Mouse (Mus musculus): ENCODE data around the gene Pdxk. TPM values are rescaled to one million over a fixed set of nuclear protein-coding genes. Genes with fewer than 3 reads are reported as not detected.

Gene Pdxk
- polyA plus RNA-seq, 1 experiment from 2014 or later = 12.4 TPM

- Histone ChIP-seq H3K36me3 (ENCODE audit: control insufficient read depth, insufficient read depth, low read length) (peaks cover 20% of the 10 kb centered on the region), H3K4me2 (ENCODE audit: low read depth, low read length) (no peak overlapping the region), H3K27ac (ENCODE audit: low read length) (no peak overlapping the region), H3K4me1 (ENCODE audit: control insufficient read depth, insufficient read depth, low read length) (no peaks in the 10 kb centered on the region), H3K4me3 (replicated peaks; ENCODE audit: low read length) (no peak overlapping the region), H3K27me3 (ENCODE audit: control insufficient read depth, insufficient read depth, low read length) (no peaks in the 10 kb centered on the region), H3K9ac (ENCODE audit: low read length) (no peak overlapping the region), H3K9me3 (replicated peaks; ENCODE audit: control insufficient read depth, low read length) (no peaks in the 10 kb centered on the region; the same call in 1 of the 2 replicates)
- WGBS = 49% methylated on average over 17 of the region's 17 CpGs
- peak; percentile 36; the same call in 1 of the 2 replicates for ATAC-seq (ENCODE audit: insufficient read depth, low FRiP score)
Observed at GRCm38 (mm10) chr10:78399090-78399657, 65.6 kb downstream of the Pdxk start.

- no peak overlapping the region for H3K27ac ChIP-seq (ENCODE audit: low read length)
- H3K36me3 ChIP-seq (ENCODE audit: control insufficient read depth, insufficient read depth, low read length) = peaks cover 8% of the 10 kb centered on the region
- ATAC-seq (ENCODE audit: insufficient read depth, low FRiP score) = no peak
Observed at GRCm38 (mm10) chr10:78396625-78396885, 68.2 kb downstream of the Pdxk start.

GRCm38 (mm10) chr10:78395819-78396624 is 68.8 kb downstream of the Pdxk start:
- Histone ChIP-seq H3K4me3 (replicated peaks; ENCODE audit: low read length) (no peak overlapping the region), H3K4me2 (ENCODE audit: low read depth, low read length) (no peak overlapping the region), H3K4me1 (ENCODE audit: control insufficient read depth, insufficient read depth, low read length) (no peaks in the 10 kb centered on the region), H3K27ac (ENCODE audit: low read length) (no peak overlapping the region), H3K36me3 (ENCODE audit: control insufficient read depth, insufficient read depth, low read length) (peaks cover 3% of the 10 kb centered on the region; the same call in 1 of the 2 replicates), H3K27me3 (ENCODE audit: control insufficient read depth, insufficient read depth, low read length) (peaks cover 8% of the 10 kb centered on the region), H3K9me3 (replicated peaks; ENCODE audit: control insufficient read depth, low read length) (no peaks in the 10 kb centered on the region; the same call in 1 of the 2 replicates), H3K9ac (ENCODE audit: low read length) (no peak overlapping the region)
- WGBS = 11% methylated on average over 17 of the region's 17 CpGs
- peak; percentile 17; the same call in 1 of the 2 replicates for ATAC-seq (ENCODE audit: insufficient read depth, low FRiP score)

More at GRCm38 (mm10) chr10:78396625-78396885, 68.2 kb downstream of the Pdxk start:
- H3K9ac ChIP-seq (ENCODE audit: low read length) = no peak overlapping the region
- H3K4me2 ChIP-seq (ENCODE audit: low read depth, low read length) = no peak overlapping the region
- 39% methylated on average over 4 of the region's 4 CpGs for WGBS
- H3K9me3 ChIP-seq (replicated peaks; ENCODE audit: control insufficient read depth, low read length) = no peaks in the 10 kb centered on the region; the same call in 1 of the 2 replicates
- no peak overlapping the region for H3K4me3 ChIP-seq (replicated peaks; ENCODE audit: low read length)
- H3K4me1 ChIP-seq (ENCODE audit: control insufficient read depth, insufficient read depth, low read length) = no peaks in the 10 kb centered on the region
- H3K27me3 ChIP-seq (ENCODE audit: control insufficient read depth, insufficient read depth, low read length) = peaks cover 4% of the 10 kb centered on the region

GRCm38 (mm10) chr10:78395377-78395776 is 69.4 kb downstream of the Pdxk start:
- Histone ChIP-seq H3K9ac (ENCODE audit: low read length) (no peak overlapping the region), H3K4me2 (ENCODE audit: low read depth, low read length) (no peak overlapping the region), H3K9me3 (replicated peaks; ENCODE audit: control insufficient read depth, low read length) (no peaks in the 10 kb centered on the region; the same call in 1 of the 2 replicates), H3K4me1 (ENCODE audit: control insufficient read depth, insufficient read depth, low read length) (no peaks in the 10 kb centered on the region), H3K36me3 (ENCODE audit: control insufficient read depth, insufficient read depth, low read length) (no peaks in the 10 kb centered on the region), H3K27me3 (ENCODE audit: control insufficient read depth, insufficient read depth, low read length) (peaks cover 14% of the 10 kb centered on the region), H3K27ac (ENCODE audit: low read length) (no peak overlapping the region), H3K4me3 (replicated peaks; ENCODE audit: low read length) (no peak overlapping the region)
- WGBS = 82% methylated on average over 3 of the region's 3 CpGs
- no peak for ATAC-seq (ENCODE audit: insufficient read depth, low FRiP score)

- H3K4me3 ChIP-seq (replicated peaks; ENCODE audit: low read length) = peak overlapping the region; percentile 16; the same call in 1 of the 2 replicates
- H3K4me2 ChIP-seq (ENCODE audit: low read depth, low read length) = peak overlapping the region; percentile 15; the same call in 1 of the 2 replicates
- H3K27ac ChIP-seq (ENCODE audit: low read length) = no peak overlapping the region
- H3K9me3 ChIP-seq (replicated peaks; ENCODE audit: control insufficient read depth, low read length) = no peaks in the 10 kb centered on the region
- H3K36me3 ChIP-seq (ENCODE audit: control insufficient read depth, insufficient read depth, low read length) = no peaks in the 10 kb centered on the region
- H3K9ac ChIP-seq (ENCODE audit: low read length) = no peak overlapping the region; the same call in 1 of the 2 replicates
- 3% methylated on average over 18 of the region's 18 CpGs for WGBS
- ATAC-seq (ENCODE audit: insufficient read depth, low FRiP score) = no peak; the same call in 1 of the 2 replicates
- H3K27me3 ChIP-seq (ENCODE audit: control insufficient read depth, insufficient read depth, low read length) = peaks cover 15% of the 10 kb centered on the region
- H3K4me1 ChIP-seq (ENCODE audit: control insufficient read depth, insufficient read depth, low read length) = no peaks in the 10 kb centered on the region
Observed at GRCm38 (mm10) chr10:78392072-78392471, 72.7 kb downstream of the Pdxk start.

- peaks cover 15% of the 10 kb centered on the region for H3K27me3 ChIP-seq (ENCODE audit: control insufficient read depth, insufficient read depth, low read length)
- H3K9ac ChIP-seq (ENCODE audit: low read length) = no peak overlapping the region
- ATAC-seq (ENCODE audit: insufficient read depth, low FRiP score) = no peak
- H3K4me2 ChIP-seq (ENCODE audit: low read depth, low read length) = no peak overlapping the region
- no peaks in the 10 kb centered on the region for H3K4me1 ChIP-seq (ENCODE audit: control insufficient read depth, insufficient read depth, low read length)
- WGBS = 22% methylated on average over 4 of the region's 4 CpGs
- H3K9me3 ChIP-seq (replicated peaks; ENCODE audit: control insufficient read depth, low read length) = no peaks in the 10 kb centered on the region
- no peak overlapping the region for H3K4me3 ChIP-seq (replicated peaks; ENCODE audit: low read length)
- H3K36me3 ChIP-seq (ENCODE audit: control insufficient read depth, insufficient read depth, low read length) = no peaks in the 10 kb centered on the region
- H3K27ac ChIP-seq (ENCODE audit: low read length) = no peak overlapping the region
Observed at GRCm38 (mm10) chr10:78390982-78391470, 73.7 kb downstream of the Pdxk start.

GRCm38 (mm10) chr10:78388216-78388980 is 76.4 kb downstream of the Pdxk start:
- Histone ChIP-seq H3K9me3 (replicated peaks; ENCODE audit: control insufficient read depth, low read length) (no peaks in the 10 kb centered on the region), H3K36me3 (ENCODE audit: control insufficient read depth, insufficient read depth, low read length) (no peaks in the 10 kb centered on the region), H3K4me2 (ENCODE audit: low read depth, low read length) (no peak overlapping the region), H3K27me3 (ENCODE audit: control insufficient read depth, insufficient read depth, low read length) (peaks cover 15% of the 10 kb centered on the region), H3K4me3 (replicated peaks; ENCODE audit: low read length) (no peak overlapping the region), H3K27ac (ENCODE audit: low read length) (no peak overlapping the region), H3K4me1 (ENCODE audit: control insufficient read depth, insufficient read depth, low read length) (no peaks in the 10 kb centered on the region), H3K9ac (ENCODE audit: low read length) (0 out of 2 replicates have a peak overlapping the region, but pooled peaks have one; percentile 15)
- ATAC-seq (ENCODE audit: insufficient read depth, low FRiP score) = no peak
- WGBS = 69% methylated on average over 20 of the region's 20 CpGs

Data from stomach, embryonic 16.5 days (tissue).